Mouse (Mus musculus): Measurements from ENCODE around the gene Arap1.
A peak's percentile ranks its signal among the peaks of the same experiment; 100 is the strongest.

Gene Arap1

GRCm38 (mm10) chr7:101361021-101361420 lies 13.2 kb downstream of the Arap1 start:
- DNase-seq (ENCODE audit: inconsistent age in 2 of 2, low spot score in 1 of 2) = no peak

DNA sequence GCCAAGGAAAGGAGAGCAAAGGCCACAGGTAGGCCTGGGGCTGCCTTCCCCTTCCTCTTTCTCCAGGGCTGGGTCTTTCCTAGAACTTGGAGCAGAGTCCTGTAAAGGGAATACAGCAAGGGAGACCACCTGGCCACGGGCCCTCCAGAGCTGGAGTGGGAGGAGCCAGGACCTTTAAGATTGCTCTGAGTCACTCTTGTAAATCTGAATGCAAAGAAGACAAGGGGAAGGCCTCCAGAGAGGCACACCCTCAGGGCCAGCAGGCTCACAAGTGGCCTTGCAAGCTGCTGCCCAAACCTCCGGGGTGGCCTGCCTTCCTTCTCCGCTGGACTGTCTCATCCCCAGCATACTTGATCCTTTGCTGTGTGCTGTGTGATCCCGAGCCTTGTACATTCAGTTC lies 13.9 kb downstream of the Arap1 start:
- peak in 1 of 2 experiments; percentile 73 for DNase-seq (ENCODE audit: inconsistent age in 2 of 2, low spot score in 1 of 2)

DNA sequence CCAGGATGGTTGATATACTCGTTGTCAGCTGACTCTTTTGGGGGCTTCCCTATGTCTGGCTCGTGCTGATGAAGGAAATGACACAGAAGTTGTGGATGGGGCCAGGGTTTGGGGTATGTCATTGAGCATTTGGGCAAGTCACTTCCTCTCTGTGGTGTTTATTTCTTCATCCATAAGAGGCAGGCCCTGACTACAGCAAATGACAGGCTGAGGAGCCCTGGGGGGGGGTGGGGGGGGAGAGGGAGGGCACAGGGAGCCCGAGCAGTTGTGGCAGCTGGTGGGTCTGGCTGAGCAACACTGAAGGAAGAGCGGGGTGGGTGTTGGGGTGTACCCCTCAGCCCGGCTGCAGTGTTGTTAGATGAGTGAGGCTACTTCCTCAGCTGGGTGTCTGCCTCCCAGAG lies 14.9 kb downstream of the Arap1 start:
- DNase-seq (ENCODE audit: inconsistent age in 2 of 2, low spot score in 1 of 2) = peak in 1 of 2 experiments; percentile 37

DNA sequence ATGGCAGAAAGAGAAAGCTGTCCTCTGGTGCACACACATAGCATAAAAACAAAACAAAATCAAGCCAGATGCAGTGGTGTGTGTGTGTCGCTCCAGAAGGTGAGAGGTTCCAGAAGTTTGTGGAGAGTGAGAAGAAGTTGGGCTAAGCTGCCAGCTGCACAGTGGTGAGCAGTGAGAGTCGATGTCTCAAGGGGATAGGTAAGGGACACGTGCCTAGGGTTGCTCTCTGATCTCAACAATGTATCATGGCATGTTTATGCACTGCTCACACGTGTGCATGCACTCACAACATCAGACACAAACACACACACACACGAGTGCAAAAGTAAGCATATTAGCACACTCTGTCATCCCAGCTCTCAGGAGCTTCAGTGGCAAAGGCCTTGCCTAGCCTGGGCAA lies 16.0 kb downstream of the Arap1 start:
- DNase-seq (ENCODE audit: inconsistent age in 2 of 2, low spot score in 1 of 2) = no peak

DNA sequence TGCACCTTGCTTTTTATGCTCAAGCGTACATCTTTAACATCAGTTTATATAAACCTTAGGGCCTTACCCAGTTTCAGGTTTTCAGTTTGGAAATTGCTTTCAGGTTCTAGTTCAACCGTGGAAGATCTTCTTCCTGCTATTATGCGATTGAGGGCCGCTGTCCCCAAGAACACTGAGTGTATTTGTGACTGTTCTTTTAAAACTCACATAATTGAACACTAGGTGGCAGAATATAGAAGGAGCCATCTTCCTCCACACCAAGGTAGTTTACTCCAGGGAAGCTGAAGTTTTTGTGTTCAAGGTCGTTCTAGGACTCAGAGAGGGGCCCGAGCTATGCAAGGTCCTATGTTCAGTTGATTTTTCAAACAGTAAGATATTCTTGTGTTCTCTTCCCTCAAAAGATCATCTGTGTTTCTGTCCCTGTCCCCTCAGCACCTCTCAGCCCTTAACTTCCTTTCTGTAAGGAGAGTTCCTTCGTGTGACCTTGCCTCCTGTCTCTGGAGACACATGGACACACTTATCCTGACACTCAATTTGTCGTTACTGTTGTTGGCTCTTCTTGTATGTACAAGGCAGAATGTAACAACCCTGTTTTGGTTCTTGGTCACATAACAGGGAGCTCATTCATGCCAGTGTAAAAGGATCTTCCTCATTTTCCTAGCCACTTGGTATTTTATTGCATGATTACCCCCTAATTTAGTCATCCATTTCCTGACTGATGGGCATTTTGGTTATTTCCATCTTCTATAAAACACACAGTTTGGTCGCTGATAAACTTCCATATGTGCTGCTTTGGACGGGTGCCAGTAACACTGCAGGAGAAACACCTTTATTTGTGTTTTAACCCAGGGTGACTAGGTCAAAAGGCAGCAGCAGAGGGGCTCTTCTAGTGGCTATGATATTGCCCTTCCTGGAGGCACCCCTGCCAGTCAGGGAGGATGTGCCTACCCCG lies 20.3 kb downstream of the Arap1 start:
- peak in 1 of 2 experiments; percentile 45 for DNase-seq (ENCODE audit: inconsistent age in 2 of 2, low spot score in 1 of 2)

GRCm38 (mm10) chr7:101369666-101370065 lies 21.8 kb downstream of the Arap1 start:
- no peak for DNase-seq (ENCODE audit: inconsistent age in 2 of 2, low spot score in 1 of 2)

GRCm38 (mm10) chr7:101373082-101373481 lies 25.2 kb downstream of the Arap1 start:
- DNase-seq (ENCODE audit: inconsistent age in 2 of 2, low spot score in 1 of 2) = no peak

GRCm38 (mm10) chr7:101374155-101374554 lies 26.3 kb downstream of the Arap1 start:
- peak in 1 of 2 experiments; percentile 80 for DNase-seq (ENCODE audit: inconsistent age in 2 of 2, low spot score in 1 of 2)

DNA sequence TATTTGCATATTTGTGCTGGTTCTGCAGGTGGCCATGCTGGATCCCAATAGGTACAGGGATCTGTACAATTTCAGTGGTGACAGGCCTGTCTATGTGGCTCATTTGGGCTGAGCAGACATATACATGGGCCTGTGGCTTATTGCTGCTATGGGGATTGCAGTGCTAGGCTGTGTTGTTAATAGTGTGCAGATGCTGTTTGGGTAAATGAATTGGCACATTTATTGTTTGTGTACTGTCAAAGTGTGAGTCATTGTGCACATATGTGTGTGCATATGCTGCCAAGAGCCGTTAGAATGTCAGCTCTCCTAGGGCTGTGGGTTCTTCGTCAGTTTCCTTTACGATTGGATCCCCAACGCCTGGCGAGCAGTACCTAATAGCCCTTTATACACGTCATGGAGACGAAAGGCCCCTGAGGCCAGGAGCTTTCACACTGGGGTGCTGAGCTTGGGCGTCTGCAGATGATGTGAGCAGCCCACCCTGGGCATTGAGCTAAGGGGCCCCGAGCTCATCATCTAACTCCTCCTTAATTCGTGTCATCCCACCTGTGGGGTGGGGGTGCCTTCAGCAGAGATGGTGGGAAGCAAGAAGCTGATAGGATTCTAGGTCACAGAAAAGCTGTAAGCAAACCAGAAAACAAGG lies 29.0 kb downstream of the Arap1 start:
- DNase-seq (ENCODE audit: inconsistent age in 2 of 2, low spot score in 1 of 2) = no peak

GRCm38 (mm10) chr7:101377741-101378262 lies 29.9 kb downstream of the Arap1 start:
- peak; percentile 76 to 93 for DNase-seq (ENCODE audit: inconsistent age in 2 of 2, low spot score in 1 of 2)

- DNase-seq (ENCODE audit: inconsistent age in 2 of 2, low spot score in 1 of 2) = no peak
Observed at GRCm38 (mm10) chr7:101378285-101378684, 30.4 kb downstream of the Arap1 start.

DNA sequence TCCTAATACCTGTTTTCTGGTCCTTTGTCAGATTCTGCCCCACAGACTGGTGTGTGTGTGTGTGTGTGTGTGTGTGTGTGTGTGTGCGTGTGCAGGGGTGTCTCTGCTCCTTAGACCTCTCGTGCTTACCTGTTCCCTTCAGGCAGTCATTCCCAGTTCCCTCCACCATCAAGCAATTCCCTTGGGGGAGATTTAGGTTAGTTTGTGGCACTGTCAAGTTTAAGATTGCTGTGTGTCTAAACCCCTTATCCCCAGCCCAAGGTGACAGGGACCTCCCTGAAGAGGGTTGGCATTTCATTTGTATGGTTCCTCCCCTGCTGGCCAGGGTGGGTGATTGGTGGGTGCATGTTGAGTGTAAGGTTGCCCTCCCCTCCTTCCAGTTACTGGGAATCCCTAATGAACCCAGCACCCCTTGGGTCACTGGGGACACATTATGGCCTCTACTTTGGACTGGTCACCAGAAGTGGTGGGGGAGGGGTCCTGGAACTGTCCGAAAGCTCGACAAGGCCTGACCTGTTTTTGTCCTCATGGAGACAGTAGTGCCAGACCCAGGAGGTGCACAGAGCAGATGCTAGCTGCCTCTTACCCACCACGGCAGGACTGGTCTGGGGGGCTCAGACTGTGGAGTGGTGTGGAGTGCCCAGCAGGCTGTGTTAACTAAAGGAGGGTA lies 31.1 kb downstream of the Arap1 start:
- no peak for DNase-seq (ENCODE audit: inconsistent age in 2 of 2, low spot score in 1 of 2)

- DNase-seq (ENCODE audit: inconsistent age in 2 of 2, low spot score in 1 of 2) = no peak
Observed at GRCm38 (mm10) chr7:101379732-101380131, 31.9 kb downstream of the Arap1 start.

- DNase-seq (ENCODE audit: inconsistent age in 2 of 2, low spot score in 1 of 2) = no peak
Observed at GRCm38 (mm10) chr7:101381512-101381911, 33.6 kb downstream of the Arap1 start.

DNA sequence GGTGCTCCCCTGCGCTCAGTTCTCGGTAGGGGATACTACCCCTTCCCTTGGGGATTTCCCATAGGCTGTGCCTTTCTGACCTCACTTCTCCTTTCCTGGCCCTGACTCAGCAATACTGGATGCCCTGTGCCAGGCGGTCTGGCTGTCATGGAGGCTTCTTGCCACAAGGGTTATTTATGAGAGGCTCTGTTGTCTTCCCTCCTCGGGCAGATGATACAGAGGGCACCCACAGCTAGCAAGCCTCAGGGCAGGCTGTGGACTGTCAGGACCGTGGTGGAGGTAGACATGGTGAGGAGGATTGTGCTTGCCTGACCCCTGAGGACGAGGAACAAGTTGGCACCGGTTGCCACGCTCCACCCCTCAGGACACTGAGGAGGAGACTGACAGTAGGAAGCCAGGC lies 34.5 kb downstream of the Arap1 start:
- DNase-seq (ENCODE audit: inconsistent age in 2 of 2, low spot score in 1 of 2) = peak in 1 of 2 experiments; percentile 77

DNA sequence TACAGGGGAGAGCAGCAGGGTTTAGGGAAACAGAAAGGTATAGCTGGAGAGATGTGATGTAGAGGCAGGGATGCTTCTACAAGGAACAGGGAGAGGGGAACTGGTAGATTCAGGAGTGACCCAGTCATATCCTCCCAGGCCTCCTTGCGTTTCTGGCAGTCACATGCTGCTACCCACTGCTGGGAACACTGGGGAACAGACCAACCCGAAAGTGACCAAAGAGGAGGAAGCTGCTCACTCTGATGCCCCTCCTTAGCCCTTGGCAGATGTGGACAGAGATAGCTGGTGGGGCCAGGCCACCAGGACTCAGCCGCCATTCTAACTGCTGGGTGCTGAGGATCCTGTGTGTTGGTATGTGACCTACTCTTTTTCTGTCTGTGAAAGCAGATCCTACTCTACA lies 35.9 kb downstream of the Arap1 start:
- DNase-seq (ENCODE audit: inconsistent age in 2 of 2, low spot score in 1 of 2) = no peak

DNA sequence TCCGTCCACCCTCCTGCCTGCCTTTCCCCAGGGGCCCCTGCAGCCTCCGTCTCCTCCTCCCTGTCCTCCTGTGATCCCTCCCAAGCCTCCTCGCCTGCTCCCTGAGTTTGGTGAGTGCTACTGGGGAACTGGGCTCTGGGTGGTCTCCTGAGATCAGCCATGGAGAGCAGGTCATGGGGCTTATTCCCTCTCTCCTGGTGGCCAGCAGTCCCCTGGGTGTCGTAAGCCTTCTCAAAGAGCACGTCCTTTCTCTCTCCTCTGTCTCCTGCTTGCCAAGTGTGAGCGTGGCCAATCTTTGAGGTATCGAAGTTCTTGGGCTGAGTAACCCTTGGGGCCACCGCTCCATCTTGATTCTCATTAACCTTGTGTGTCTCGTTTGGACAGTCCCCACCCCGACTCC lies 37.1 kb downstream of the Arap1 start:
- no peak for DNase-seq (ENCODE audit: inconsistent age in 2 of 2, low spot score in 1 of 2)

DNA sequence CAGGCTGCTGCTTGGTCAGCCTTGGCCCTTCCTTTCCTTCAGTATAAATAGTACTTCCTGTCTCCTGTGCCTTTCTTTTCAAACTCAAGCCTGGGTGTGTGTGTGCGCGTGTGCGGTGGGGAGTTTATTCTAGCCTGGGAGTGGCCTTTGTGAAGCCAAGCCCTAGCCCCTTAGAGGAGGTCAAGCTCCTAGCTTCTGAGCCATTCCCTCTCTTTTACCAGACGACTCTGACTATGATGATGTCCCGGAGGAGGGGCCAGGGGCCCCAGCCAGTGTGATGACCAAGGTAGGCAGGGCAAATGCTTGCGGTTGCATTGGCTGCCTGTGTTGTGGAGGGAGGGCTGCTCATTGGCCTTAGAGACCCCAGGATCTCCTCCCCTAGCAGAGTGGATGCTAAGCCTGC lies 37.5 kb downstream of the Arap1 start:
- DNase-seq (ENCODE audit: inconsistent age in 2 of 2, low spot score in 1 of 2) = no peak

DNA sequence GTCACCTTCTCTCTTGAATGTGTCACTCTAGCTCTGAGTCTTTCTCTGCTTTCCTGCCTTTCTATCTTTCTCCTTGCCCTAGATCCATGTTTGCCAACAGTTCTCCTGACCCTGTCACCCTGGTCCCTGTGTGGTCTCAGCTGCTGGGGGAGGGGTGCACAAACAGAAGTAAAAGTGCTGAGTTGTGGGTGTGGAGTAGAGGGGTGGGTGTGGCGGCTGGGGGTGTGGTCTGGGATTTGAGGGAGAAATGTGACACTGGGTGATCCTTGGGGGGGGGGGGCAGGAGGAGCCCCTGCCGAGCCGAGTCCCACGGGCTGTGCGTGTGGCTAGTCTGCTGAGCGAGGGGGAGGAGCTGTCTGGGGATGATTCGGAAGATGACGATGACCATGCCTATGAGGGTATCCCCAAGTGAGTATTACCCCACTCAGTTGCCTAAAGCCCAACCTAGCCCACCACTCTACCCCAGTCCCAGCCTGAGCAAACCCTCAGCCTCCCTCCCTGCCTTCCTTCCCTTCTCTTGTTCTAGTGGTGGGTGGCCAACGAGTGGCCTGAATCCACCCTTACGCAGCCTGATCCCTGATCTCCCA lies 38.1 kb downstream of the Arap1 start:
- DNase-seq (ENCODE audit: inconsistent age in 2 of 2, low spot score in 1 of 2) = no peak

- DNase-seq (ENCODE audit: inconsistent age in 2 of 2, low spot score in 1 of 2) = no peak
Observed at GRCm38 (mm10) chr7:101389256-101389655, 41.4 kb downstream of the Arap1 start.

- DNase-seq (ENCODE audit: inconsistent age in 2 of 2, low spot score in 1 of 2) = no peak
Observed at GRCm38 (mm10) chr7:101391909-101392479, 44.1 kb downstream of the Arap1 start.

Measured in adrenal gland, adult (tissue).